Mouse (Mus musculus): Measurements from ENCODE around the gene Nmrk2.
"Not testable (repeated sequence)": the region's sequence is repeated elsewhere in the genome, so short reads cannot be mapped to it uniquely, and the experiment has no call there.

The Nmrk2 gene

GRCm38 (mm10) chr10:81184765-81185164, 17.1 kb downstream of the Nmrk2 start:
- in situ Hi-C loops (cut with MseI, MboI): no loop called here

GRCm38 (mm10) chr10:81183805-81184204, 18.0 kb downstream of the Nmrk2 start, which contains the start of gene 4930442H23Rik:
4930442H23Rik (minus strand) TSS chr10:81183849.
- in situ Hi-C loops (cut with MseI, MboI): no loop called here

- in situ Hi-C loops (cut with MseI, MboI): no loop called here
These were observed 19.2 kb downstream of the Nmrk2 start, which contains the start of gene Dapk3 for GRCm38 (mm10) chr10:81182336-81183333. Dapk3 (plus strand) TSS chr10:81183005.

GRCm38 (mm10) chr10:81181860-81182259, 20.0 kb downstream of the Nmrk2 start:
- in situ Hi-C loops (cut with MseI, MboI): not testable (repeated sequence)

- in situ Hi-C loops (cut with MseI, MboI): no loop called here
These were observed 20.9 kb downstream of the Nmrk2 start for GRCm38 (mm10) chr10:81180946-81181345.

GRCm38 (mm10) chr10:81179451-81180342, 22.2 kb downstream of the Nmrk2 start:
- in situ Hi-C loops (cut with MseI, MboI): no loop called here

GRCm38 (mm10) chr10:81178927-81179326, 22.9 kb downstream of the Nmrk2 start:
- in situ Hi-C loops (cut with MseI, MboI): no loop called here

GRCm38 (mm10) chr10:81177958-81178712, 23.7 kb downstream of the Nmrk2 start:
- in situ Hi-C loops (cut with MseI, MboI): no loop called here

GRCm38 (mm10) chr10:81177491-81177925, 24.3 kb downstream of the Nmrk2 start:
- in situ Hi-C loops (cut with MseI, MboI): no loop called here

- in situ Hi-C loops (cut with MseI, MboI): no loop called here
These were observed 25.2 kb downstream of the Nmrk2 start, which contains the start of gene Eef2 for GRCm38 (mm10) chr10:81176466-81177271. Eef2 (plus strand) TSS chr10:81176631.

GRCm38 (mm10) chr10:81175936-81176465, 25.9 kb downstream of the Nmrk2 start:
- in situ Hi-C loops (cut with MseI, MboI): no loop called here

- in situ Hi-C loops (cut with MseI, MboI): not testable (repeated sequence)
These were observed 26.5 kb downstream of the Nmrk2 start for GRCm38 (mm10) chr10:81175345-81175701.

GRCm38 (mm10) chr10:81174617-81175344, 27.1 kb downstream of the Nmrk2 start:
- in situ Hi-C loops (cut with MseI, MboI): no loop called here

- in situ Hi-C loops (cut with MseI, MboI): no loop called here
These were observed 28.7 kb downstream of the Nmrk2 start for GRCm38 (mm10) chr10:81173132-81173531.

- in situ Hi-C loops (cut with MseI, MboI): not testable (repeated sequence)
These were observed 32.4 kb downstream of the Nmrk2 start for GRCm38 (mm10) chr10:81169411-81169900.

GRCm38 (mm10) chr10:81168521-81169244, 33.2 kb downstream of the Nmrk2 start:
- in situ Hi-C loops (cut with MseI, MboI): no loop called here

GRCm38 (mm10) chr10:81168087-81168431, 33.8 kb downstream of the Nmrk2 start:
- in situ Hi-C loops (cut with MseI, MboI): no loop called here

GRCm38 (mm10) chr10:81167200-81168086, 34.4 kb downstream of the Nmrk2 start, which contains the start of gene Pias4:
Pias4 (minus strand) TSS chr10:81167923.
- in situ Hi-C loops (cut with MseI, MboI): no loop called here
